Mouse (Mus musculus) heart, postnatal 25 days (tissue): ENCODE measurements around the gene Crtc3. TPM values are rescaled to one million over a fixed set of nuclear protein-coding genes. Genes with fewer than 3 reads are reported as not detected.
A peak's percentile ranks its signal among the peaks of the same experiment; 100 is the strongest.

Experiments used
- DNase-seq: peaks from one replicate; pipeline ENCODE4 v3.0.0; 2022; ENCODE audit warnings: low spot score
- intact Hi-C: fragments of 180-260 bp; cut with DNase I; formaldehyde crosslinking; loops from one replicate; pipeline ENCODE4 v1.15.1; 2025
- total RNA-seq, 2 experiments: library from RNA; stranded (reverse); gene quantifications; 2 replicates each; pipeline ENCODE4 v1.2.3; 2021

The Crtc3 gene
- total RNA-seq, 2 experiments from 2014 or later = 14.3 to 15.7 TPM

GRCm38 (mm10) chr7:80687721-80688555 is 739 bp downstream of the Crtc3 start:
- intact Hi-C loops = loop anchor here (2.0 to 10.0 kb wide), 3 partner anchors 56 to 303 kb away; partner anchors contain the start of gene Fes
- DNase-seq = peak; percentile 39

GRCm38 (mm10) chr7:80685639-80686038 is 3.0 kb downstream of the Crtc3 start:
- intact Hi-C loops = loop anchor here (2.0 to 10.0 kb wide), 3 partner anchors 53 to 301 kb away; partner anchors contain the start of gene Fes
- DNase-seq = no peak

- no peak for DNase-seq
- intact Hi-C loops = loop anchor here (10.0 kb wide), 1 partner anchor 298 kb away; the partner anchor contains the start of gene Fes
Measured at GRCm38 (mm10) chr7:80682630-80683029, 6.0 kb downstream of the Crtc3 start.

GRCm38 (mm10) chr7:80680218-80680847 is 8.3 kb downstream of the Crtc3 start:
- DNase-seq = no peak
- intact Hi-C loops = loop anchor here (10.0 kb wide), 1 partner anchor 296 kb away; the partner anchor contains the start of gene Fes

GRCm38 (mm10) chr7:80672323-80672722 is 16.4 kb downstream of the Crtc3 start:
- DNase-seq = no peak
- intact Hi-C loops = no loop called here

GRCm38 (mm10) chr7:80670889-80671288 is 17.8 kb downstream of the Crtc3 start:
- intact Hi-C loops = no loop called here
- DNase-seq = no peak

GRCm38 (mm10) chr7:80667190-80667589 is 21.5 kb downstream of the Crtc3 start:
- intact Hi-C loops = no loop called here
- DNase-seq = no peak

- DNase-seq = no peak
- intact Hi-C loops = no loop called here
Measured at GRCm38 (mm10) chr7:80666198-80666915, 22.3 kb downstream of the Crtc3 start.

- no peak for DNase-seq
- intact Hi-C loops = no loop called here
Measured at GRCm38 (mm10) chr7:80661082-80661481, 27.6 kb downstream of the Crtc3 start.

- DNase-seq = peak; percentile 70
- intact Hi-C loops = no loop called here
Measured at GRCm38 (mm10) chr7:80660619-80661018, 28.1 kb downstream of the Crtc3 start.

GRCm38 (mm10) chr7:80657896-80658295 is 30.8 kb downstream of the Crtc3 start:
- peak; percentile 35 for DNase-seq
- intact Hi-C loops = no loop called here

- DNase-seq = no peak
- intact Hi-C loops = no loop called here
Measured at GRCm38 (mm10) chr7:80655350-80656013, 33.2 kb downstream of the Crtc3 start.

GRCm38 (mm10) chr7:80654926-80655325 is 33.8 kb downstream of the Crtc3 start:
- intact Hi-C loops = no loop called here
- no peak for DNase-seq

GRCm38 (mm10) chr7:80654393-80654792 is 34.3 kb downstream of the Crtc3 start:
- intact Hi-C loops = no loop called here
- DNase-seq = no peak

- DNase-seq = no peak
Measured at GRCm38 (mm10) chr7:80653971-80654370, 34.7 kb downstream of the Crtc3 start.

GRCm38 (mm10) chr7:80653077-80653476 is 35.6 kb downstream of the Crtc3 start:
- intact Hi-C loops = no loop called here
- no peak for DNase-seq

More at GRCm38 (mm10) chr7:80653971-80654370, 34.7 kb downstream of the Crtc3 start:
- intact Hi-C loops = no loop called here

GRCm38 (mm10) chr7:80652289-80652688 is 36.4 kb downstream of the Crtc3 start:
- intact Hi-C loops = no loop called here
- DNase-seq = no peak

GRCm38 (mm10) chr7:80647437-80647871 is 41.2 kb downstream of the Crtc3 start:
- intact Hi-C loops = no loop called here
- no peak for DNase-seq

GRCm38 (mm10) chr7:80646093-80647025 is 42.3 kb downstream of the Crtc3 start:
- DNase-seq = no peak
- intact Hi-C loops = no loop called here
